Mouse (Mus musculus): ENCODE measurements at regions not wholly inside any gene's neighbourhood (a gene's known extent, or its start where the extent isn't known, plus 50 kb on each side); places are given as distances from the start of the nearest gene placed in this dataset.

GRCm38 (mm10) chr8:26363616-26364015 is 244.3 kb downstream of the Gm45692 start:
- 83% methylated on average over 4 of the region's 4 CpGs for WGBS
- Histone ChIP-seq H3K9ac (replicated peaks) (no peak overlapping the region), H3K36me3 (no peaks in the 10 kb centered on the region), H3K27ac (replicated peaks) (no peak overlapping the region), H3K27me3 (no peaks in the 10 kb centered on the region), H3K9me3 (no peaks in the 10 kb centered on the region), H3K4me1 (no peaks in the 10 kb centered on the region), H3K4me3 (no peak overlapping the region), H3K4me2 (replicated peaks) (no peak overlapping the region)
- no peak for ATAC-seq (ENCODE audit: low FRiP score, low read depth)

DNA sequence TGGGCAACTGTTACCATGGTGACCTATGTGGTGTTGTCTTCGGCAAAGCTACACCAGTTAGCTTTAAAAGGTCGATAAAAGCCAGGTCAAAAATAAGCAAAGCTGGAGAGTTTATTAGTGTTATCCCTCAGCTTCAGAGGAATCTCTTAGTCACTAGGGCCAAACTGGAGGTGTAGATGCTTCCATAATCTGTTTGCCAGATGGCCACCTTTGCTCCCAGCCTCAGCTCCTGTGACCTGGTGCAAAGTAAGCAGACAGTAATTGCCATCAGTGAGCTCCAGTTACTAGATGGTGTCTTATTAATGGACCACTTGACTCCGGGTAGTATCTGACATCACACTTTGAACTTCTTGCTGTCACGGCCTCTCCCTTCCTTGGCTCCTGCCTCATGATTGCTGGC is 245.3 kb downstream of the Gm45692 start:
- Histone ChIP-seq H3K4me1 (no peaks in the 10 kb centered on the region), H3K4me2 (replicated peaks) (no peak overlapping the region), H3K36me3 (no peaks in the 10 kb centered on the region), H3K9me3 (no peaks in the 10 kb centered on the region), H3K4me3 (no peak overlapping the region), H3K9ac (replicated peaks) (no peak overlapping the region), H3K27me3 (no peaks in the 10 kb centered on the region), H3K27ac (replicated peaks) (no peak overlapping the region)
- WGBS = 79% methylated on average over 4 of the region's 4 CpGs
- ATAC-seq (ENCODE audit: low FRiP score, low read depth) = no peak

- Histone ChIP-seq H3K9me3 (0 out of 2 replicates have a peak, but pooled peaks cover 3% of the 10 kb centered on the region), H3K27ac (replicated peaks) (no peak overlapping the region), H3K4me3 (no peak overlapping the region), H3K9ac (replicated peaks) (no peak overlapping the region), H3K36me3 (no peaks in the 10 kb centered on the region), H3K4me2 (replicated peaks) (no peak overlapping the region), H3K4me1 (peaks cover 14% of the 10 kb centered on the region), H3K27me3 (no peaks in the 10 kb centered on the region)
- no peak for ATAC-seq (ENCODE audit: low FRiP score, low read depth)
- 32% methylated on average over 3 of the region's 3 CpGs for WGBS
Observed at GRCm38 (mm10) chr8:26380668-26381067, 261.3 kb downstream of the Gm45692 start.

GRCm38 (mm10) chr8:26382426-26382825 is 263.1 kb downstream of the Gm45692 start:
- H3K4me3 ChIP-seq = no peak overlapping the region
- 0 out of 2 replicates have a peak, but pooled peaks cover 3% of the 10 kb centered on the region for H3K9me3 ChIP-seq
- no peak overlapping the region for H3K4me2 ChIP-seq (replicated peaks)
- no peaks in the 10 kb centered on the region for H3K27me3 ChIP-seq
- H3K27ac ChIP-seq (replicated peaks) = no peak overlapping the region
- peaks cover 14% of the 10 kb centered on the region for H3K4me1 ChIP-seq
- no peak overlapping the region for H3K9ac ChIP-seq (replicated peaks)
- no peak for ATAC-seq (ENCODE audit: low FRiP score, low read depth)
- 91% methylated on average over 7 of the region's 7 CpGs for WGBS
- H3K36me3 ChIP-seq = no peaks in the 10 kb centered on the region

DNA sequence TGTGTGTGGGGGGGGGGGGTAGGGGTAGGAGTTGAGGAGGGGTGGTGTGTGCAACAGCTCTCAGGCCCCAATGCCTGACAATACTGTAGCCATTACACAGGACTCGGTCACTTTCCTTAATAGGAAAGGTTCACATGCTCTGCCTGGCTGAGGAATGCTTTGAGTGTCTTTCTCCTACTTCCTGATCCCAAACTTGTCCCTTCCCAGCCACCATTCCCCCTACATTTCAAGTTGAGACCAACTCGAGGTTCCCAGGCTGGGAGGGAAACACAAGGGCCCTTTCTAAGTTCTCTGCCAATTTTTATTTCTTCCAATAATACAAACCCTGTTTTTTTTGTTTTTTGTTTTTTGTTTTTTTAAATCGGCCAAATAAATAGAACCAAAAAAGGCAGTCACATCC is 264.6 kb downstream of the Gm45692 start:
- Histone ChIP-seq H3K36me3 (no peaks in the 10 kb centered on the region), H3K4me2 (replicated peaks) (no peak overlapping the region), H3K4me1 (peaks cover 14% of the 10 kb centered on the region), H3K9me3 (no peaks in the 10 kb centered on the region), H3K4me3 (no peak overlapping the region), H3K27me3 (no peaks in the 10 kb centered on the region), H3K27ac (replicated peaks) (no peak overlapping the region), H3K9ac (replicated peaks) (no peak overlapping the region)
- 63% methylated on average over 3 of the region's 3 CpGs for WGBS
- no peak for ATAC-seq (ENCODE audit: low FRiP score, low read depth)

DNA sequence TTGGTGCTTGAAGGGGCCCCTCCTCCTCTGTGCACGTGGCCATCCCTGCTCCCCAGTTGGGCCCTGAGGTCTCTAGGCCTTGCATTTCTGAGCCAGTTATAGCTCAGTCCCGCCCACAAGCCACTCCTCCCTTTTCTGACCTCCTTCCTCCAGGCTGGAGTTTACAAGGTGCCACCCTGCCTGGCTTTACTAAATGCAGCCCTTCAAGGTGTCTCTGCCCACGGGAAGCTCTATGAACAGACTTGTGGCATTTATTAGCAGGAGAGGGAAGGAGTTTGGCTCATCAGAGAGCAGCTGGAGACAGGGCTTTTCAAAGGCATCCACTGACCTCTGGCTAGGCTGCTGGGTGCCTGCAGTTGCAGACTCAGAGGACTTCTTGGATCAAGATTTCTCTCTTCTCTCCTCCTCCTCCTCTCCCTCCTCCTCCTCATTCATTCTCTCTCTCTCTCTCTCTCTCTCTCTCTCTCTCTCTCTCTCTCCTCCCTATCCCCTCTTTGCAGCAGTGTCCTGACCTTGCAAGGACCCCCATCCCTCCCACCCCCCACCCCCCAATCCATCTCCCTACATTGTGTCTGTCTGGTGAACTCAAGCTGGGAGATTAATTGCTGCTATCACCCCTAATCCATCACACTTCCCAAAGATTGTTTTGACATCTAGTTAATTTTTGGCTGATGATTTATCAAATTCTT is 265.1 kb downstream of the Gm45692 start:
- Histone ChIP-seq H3K4me1 (peaks cover 14% of the 10 kb centered on the region), H3K4me3 (no peak overlapping the region), H3K9ac (replicated peaks) (no peak overlapping the region), H3K27ac (replicated peaks) (no peak overlapping the region), H3K9me3 (no peaks in the 10 kb centered on the region), H3K27me3 (no peaks in the 10 kb centered on the region), H3K36me3 (no peaks in the 10 kb centered on the region), H3K4me2 (replicated peaks) (no peak overlapping the region)
- WGBS = 7% methylated on average over 3 of the region's 3 CpGs
- no peak for ATAC-seq (ENCODE audit: low FRiP score, low read depth)

- Histone ChIP-seq H3K27ac (replicated peaks) (no peak overlapping the region), H3K9ac (replicated peaks) (no peak overlapping the region), H3K4me3 (no peak overlapping the region), H3K4me1 (peaks cover 14% of the 10 kb centered on the region), H3K9me3 (no peaks in the 10 kb centered on the region), H3K36me3 (no peaks in the 10 kb centered on the region), H3K27me3 (no peaks in the 10 kb centered on the region), H3K4me2 (replicated peaks) (no peak overlapping the region)
- ATAC-seq (ENCODE audit: low FRiP score, low read depth) = no peak
- WGBS = 35% methylated on average over 6 of the region's 6 CpGs
Observed at GRCm38 (mm10) chr8:26384994-26385345, 265.6 kb downstream of the Gm45692 start.

GRCm38 (mm10) chr8:26395061-26395460 is 275.7 kb downstream of the Gm45692 start:
- no peaks in the 10 kb centered on the region for H3K4me1 ChIP-seq
- WGBS = 84% methylated on average over 6 of the region's 6 CpGs
- H3K27ac ChIP-seq (replicated peaks) = no peak overlapping the region
- peaks cover 5% of the 10 kb centered on the region; the same call in 1 of the 2 replicates for H3K9me3 ChIP-seq
- no peak for ATAC-seq (ENCODE audit: low FRiP score, low read depth)
- no peak overlapping the region for H3K4me2 ChIP-seq (replicated peaks)
- H3K9ac ChIP-seq (replicated peaks) = no peak overlapping the region
- H3K4me3 ChIP-seq = no peak overlapping the region
- no peaks in the 10 kb centered on the region for H3K27me3 ChIP-seq
- H3K36me3 ChIP-seq = no peaks in the 10 kb centered on the region

DNA sequence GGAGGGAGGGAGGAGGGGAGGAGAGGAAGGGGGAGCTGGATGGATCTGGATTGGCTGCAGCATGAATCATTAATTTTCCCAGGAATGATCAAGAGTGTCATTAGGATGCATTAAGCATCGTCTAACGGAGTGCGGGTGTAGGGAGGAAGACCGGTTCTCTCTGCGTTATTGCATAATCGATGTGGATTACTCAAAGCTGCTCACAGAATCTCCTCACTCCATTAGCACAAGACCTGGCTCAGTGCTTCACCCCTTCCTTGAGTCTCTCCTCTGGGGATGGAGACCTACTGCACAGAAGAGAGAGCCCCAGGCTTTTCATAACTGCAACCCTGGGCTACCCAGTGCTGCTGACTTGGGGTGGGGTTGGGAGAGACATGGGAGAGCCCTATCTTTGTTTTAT is 300.7 kb downstream of the Gm45692 start:
- H3K4me1 ChIP-seq = no peaks in the 10 kb centered on the region
- no peak overlapping the region for H3K4me2 ChIP-seq (replicated peaks)
- H3K36me3 ChIP-seq = no peaks in the 10 kb centered on the region
- no peak overlapping the region for H3K27ac ChIP-seq (replicated peaks)
- WGBS = 76% methylated on average over 6 of the region's 6 CpGs
- peak; percentile 58; the same call in 1 of the 2 replicates for ATAC-seq (ENCODE audit: low FRiP score, low read depth)
- H3K9ac ChIP-seq (replicated peaks) = no peak overlapping the region
- H3K4me3 ChIP-seq = no peak overlapping the region
- no peaks in the 10 kb centered on the region for H3K27me3 ChIP-seq
- H3K9me3 ChIP-seq = no peaks in the 10 kb centered on the region

DNA sequence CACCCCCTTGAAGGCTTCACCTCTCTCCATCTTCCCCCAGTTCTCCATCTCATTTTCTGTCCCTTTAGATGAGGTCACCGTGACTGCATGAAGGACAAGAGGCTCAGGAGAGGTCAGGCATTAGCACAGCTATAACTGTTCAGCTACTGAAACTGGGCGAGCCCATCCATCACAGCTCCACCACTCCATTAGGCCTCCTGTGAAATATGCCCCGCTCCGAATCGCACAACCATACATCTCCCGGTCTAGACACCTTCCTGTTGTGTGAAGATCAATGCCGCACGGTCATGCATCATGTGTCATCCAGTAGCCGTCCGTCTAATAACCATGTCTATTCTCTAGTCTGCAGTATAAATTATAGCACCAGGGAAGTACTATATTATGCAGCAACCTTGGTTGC is 301.2 kb downstream of the Gm45692 start:
- no peaks in the 10 kb centered on the region for H3K36me3 ChIP-seq
- H3K9ac ChIP-seq (replicated peaks) = no peak overlapping the region
- H3K4me1 ChIP-seq = no peaks in the 10 kb centered on the region
- WGBS = 88% methylated on average over 10 of the region's 10 CpGs
- H3K4me3 ChIP-seq = no peak overlapping the region
- no peak overlapping the region for H3K27ac ChIP-seq (replicated peaks)
- no peaks in the 10 kb centered on the region for H3K9me3 ChIP-seq
- H3K27me3 ChIP-seq = no peaks in the 10 kb centered on the region
- no peak overlapping the region for H3K4me2 ChIP-seq (replicated peaks)
- no peak for ATAC-seq (ENCODE audit: low FRiP score, low read depth)

DNA sequence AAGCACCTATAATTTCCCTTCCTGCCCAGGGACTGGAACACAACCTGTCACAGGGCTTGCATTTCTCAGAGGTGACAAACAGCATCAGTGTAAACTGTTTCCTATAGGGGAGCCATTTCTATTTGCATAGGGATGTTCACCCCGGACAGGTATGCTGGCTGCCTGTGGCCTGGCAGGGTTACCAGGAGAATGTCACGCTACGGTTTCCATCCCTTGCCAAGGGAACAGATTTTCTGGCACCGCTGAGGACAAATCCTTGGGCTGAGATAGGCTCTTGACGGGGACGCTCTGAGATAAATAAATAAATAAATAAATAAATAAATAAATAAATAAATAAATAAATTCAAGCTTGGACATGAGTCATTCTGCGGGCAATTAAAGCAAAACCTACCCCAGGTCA is 308.0 kb downstream of the Gm45692 start:
- no peak for ATAC-seq (ENCODE audit: low FRiP score, low read depth)
- Histone ChIP-seq H3K27me3 (no peaks in the 10 kb centered on the region), H3K4me2 (replicated peaks) (no peak overlapping the region), H3K9me3 (no peaks in the 10 kb centered on the region), H3K4me1 (no peaks in the 10 kb centered on the region), H3K4me3 (no peak overlapping the region), H3K9ac (replicated peaks) (no peak overlapping the region), H3K27ac (replicated peaks) (no peak overlapping the region), H3K36me3 (no peaks in the 10 kb centered on the region)
- 94% methylated on average over 7 of the region's 7 CpGs for WGBS

- ATAC-seq (ENCODE audit: low FRiP score, low read depth) = no peak
- H3K36me3 ChIP-seq = no peaks in the 10 kb centered on the region
- H3K9me3 ChIP-seq = no peaks in the 10 kb centered on the region
- 77% methylated on average over 8 of the region's 8 CpGs for WGBS
- no peak overlapping the region for H3K4me2 ChIP-seq (replicated peaks)
- no peak overlapping the region for H3K4me3 ChIP-seq
- H3K9ac ChIP-seq (replicated peaks) = no peak overlapping the region
- H3K27ac ChIP-seq (replicated peaks) = no peak overlapping the region
- H3K27me3 ChIP-seq = no peaks in the 10 kb centered on the region
- H3K4me1 ChIP-seq = no peaks in the 10 kb centered on the region
Observed at GRCm38 (mm10) chr8:26429751-26430327, 310.5 kb downstream of the Gm45692 start.
